Mouse (Mus musculus) erythroblast, embryonic 14.5 days (primary cell): ENCODE results near the gene Specc1. TPM values are rescaled to one million over a fixed set of nuclear protein-coding genes. Genes with fewer than 3 reads are reported as not detected.

ENCODE experiments used
- H3K27me3 ChIP-seq: 2 replicates; pipeline ENCODE4 v1.6.1; 2012; ENCODE audit warnings: inconsistent platforms; ENCODE audit not compliant: control insufficient read depth
- H3K36me3 ChIP-seq: 2 replicates; pipeline ENCODE4 v1.6.1; 2012; ENCODE audit warnings: mild to moderate bottlenecking, inconsistent platforms; ENCODE audit not compliant: control insufficient read depth
- H3K4me1 ChIP-seq: 2 replicates; pipeline ENCODE4 v1.6.1; 2012; ENCODE audit warnings: inconsistent platforms; ENCODE audit not compliant: control insufficient read depth
- H3K4me3 ChIP-seq: replicated peaks from 2 replicates; pipeline ENCODE3; 2012; ENCODE audit warnings: moderate library complexity, mild to moderate bottlenecking, inconsistent platforms
- H3K9me3 ChIP-seq: 2 replicates; pipeline ENCODE4 v1.6.1; 2012; ENCODE audit warnings: low read length, inconsistent platforms, mixed read lengths; ENCODE audit not compliant: control insufficient read depth
- GATA1 ChIP-seq: IDR thresholded peaks from 2 replicates; pipeline ENCODE4 v1.6.1; 2012; ENCODE audit warnings: low read length, inconsistent platforms, mixed read lengths
- TAL1 ChIP-seq: IDR thresholded peaks from 3 replicates; pipeline ENCODE4 v1.6.1; 2012; ENCODE audit warnings: low read length, inconsistent platforms, mixed read lengths
- polyA plus RNA-seq: library from polyadenylated mRNA; stranded (reverse); fragments of >175 nt; gene quantifications from 2 replicates; pipeline ENCODE4 v1.2.3, GENCODE M21; 2012

Specc1 gene
- polyA plus RNA-seq, 1 experiment, result 15.5 TPM

DNA sequence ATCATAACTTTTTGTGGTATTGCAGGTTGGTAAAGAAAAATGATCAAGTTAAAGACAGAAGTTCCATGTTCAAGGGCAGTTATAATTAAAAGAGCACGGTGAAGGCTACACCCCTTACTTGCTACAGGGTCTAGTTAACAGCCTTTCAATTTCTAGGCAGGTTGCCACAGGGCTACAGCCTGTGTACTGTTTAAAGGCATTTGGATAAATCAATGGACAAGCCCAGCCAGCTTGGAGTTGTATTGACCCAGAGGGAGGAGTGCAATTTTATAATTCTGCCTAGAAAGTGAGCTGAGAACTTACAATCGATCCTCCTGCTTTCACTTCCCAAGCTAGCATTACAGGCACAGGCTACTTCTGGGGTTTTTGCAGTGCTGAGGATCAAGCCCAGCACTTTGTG is 123.9 kb downstream of the Specc1 start:
- TF ChIP-seq GATA1 (no peak), TAL1 (no peak)
- Histone ChIP-seq H3K4me1 (peaks cover 23% of the 10 kb centered on the region), H3K4me3 (no peak overlapping the region), H3K36me3 (peaks cover 39% of the 10 kb centered on the region), H3K27me3 (peaks cover 2% of the 10 kb centered on the region; the same call in 1 of the 2 replicates), H3K9me3 (no peaks in the 10 kb centered on the region)

DNA sequence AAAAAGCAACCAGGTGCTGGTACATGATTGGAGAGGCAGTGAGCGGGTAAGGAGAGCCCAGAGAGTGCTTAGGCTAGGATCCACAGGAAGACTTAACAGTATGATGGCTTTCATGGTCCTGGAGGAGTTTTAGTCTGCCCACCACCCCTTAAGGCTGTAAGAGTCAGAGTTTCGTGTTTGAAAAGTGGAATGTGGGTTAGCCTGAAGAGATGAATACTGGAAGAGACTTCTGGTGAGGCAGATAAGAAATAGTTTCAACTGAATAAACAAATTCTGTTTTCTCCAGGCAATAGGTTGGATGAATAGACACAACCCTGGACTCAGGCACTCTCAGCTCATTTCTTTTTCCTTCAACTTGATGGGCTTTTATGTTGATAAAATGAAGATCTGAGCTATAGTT is 130.1 kb downstream of the Specc1 start:
- Histone ChIP-seq H3K36me3 (peaks cover 57% of the 10 kb centered on the region), H3K4me3 (no peak overlapping the region), H3K4me1 (peaks cover 17% of the 10 kb centered on the region), H3K9me3 (no peaks in the 10 kb centered on the region), H3K27me3 (no peaks in the 10 kb centered on the region)
- no peak for TF ChIP-seq GATA1
- TF ChIP-seq TAL1, result no peak

DNA sequence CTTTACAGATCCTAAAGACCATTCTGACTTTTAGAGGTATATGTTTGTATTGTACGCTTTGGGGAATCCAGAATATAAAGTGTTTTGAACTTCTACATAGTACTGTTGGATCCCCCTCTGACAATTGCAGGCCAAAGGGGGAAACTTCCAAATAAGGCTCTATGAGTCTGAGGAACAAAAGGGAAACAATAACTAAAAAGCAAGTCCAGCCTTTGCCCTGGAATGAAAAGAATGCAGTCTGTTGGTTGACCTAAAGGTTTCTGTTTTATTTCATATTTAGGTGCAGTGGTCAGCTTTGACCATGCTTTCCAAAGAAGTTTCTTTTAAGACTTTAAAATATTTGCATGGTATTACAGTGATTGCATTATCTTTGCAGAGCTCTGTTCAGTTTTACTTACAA is 130.5 kb downstream of the Specc1 start:
- no peaks in the 10 kb centered on the region for H3K9me3 ChIP-seq
- no peak for TF ChIP-seq TAL1
- TF ChIP-seq GATA1, result no peak
- H3K4me3 ChIP-seq, result no peak overlapping the region
- H3K4me1 ChIP-seq, result peaks cover 17% of the 10 kb centered on the region
- H3K36me3 ChIP-seq, result peaks cover 56% of the 10 kb centered on the region
- no peaks in the 10 kb centered on the region for H3K27me3 ChIP-seq

DNA sequence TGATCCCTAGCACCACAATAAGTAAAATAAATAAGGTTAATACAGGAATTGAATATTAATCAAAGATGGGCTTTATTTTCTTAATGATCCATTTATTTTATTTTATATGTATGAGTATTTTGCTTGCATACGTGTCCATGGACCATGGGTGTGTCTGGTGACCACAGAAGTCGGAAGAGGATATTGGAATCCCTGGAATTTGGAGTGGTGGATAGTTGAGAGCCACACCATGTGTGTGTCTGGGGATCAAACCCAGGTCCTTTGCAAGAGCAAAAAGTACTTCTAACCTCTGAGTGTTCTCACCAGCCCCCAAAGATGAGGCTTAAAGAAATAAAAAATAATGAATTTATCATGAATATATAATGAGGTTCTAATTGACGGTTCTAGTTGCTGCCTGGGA is 132.1 kb downstream of the Specc1 start:
- Histone ChIP-seq H3K4me3 (no peak overlapping the region), H3K27me3 (no peaks in the 10 kb centered on the region), H3K9me3 (no peaks in the 10 kb centered on the region), H3K36me3 (peaks cover 68% of the 10 kb centered on the region), H3K4me1 (peaks cover 17% of the 10 kb centered on the region)
- no peak for TF ChIP-seq GATA1
- no peak for TF ChIP-seq TAL1

DNA sequence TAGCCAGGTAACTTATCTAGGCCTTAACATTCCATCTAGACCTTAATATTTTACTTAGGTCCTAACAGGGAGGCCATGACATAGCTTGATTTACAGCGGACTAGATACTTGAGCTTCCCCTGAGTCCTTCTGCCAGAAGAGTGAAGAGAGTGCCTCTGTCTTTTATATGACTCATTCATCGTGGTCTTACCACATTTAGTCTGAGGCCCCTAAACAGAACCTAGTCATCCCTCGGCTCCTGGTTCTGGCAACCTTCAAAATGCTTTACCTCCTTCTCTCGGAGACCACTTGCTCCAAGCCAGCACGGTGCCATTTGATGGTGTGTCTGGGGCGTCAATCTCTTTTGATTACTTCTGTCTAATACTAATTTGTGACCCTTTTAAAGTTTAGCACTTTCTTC is 133.8 kb downstream of the Specc1 start:
- no peak overlapping the region for H3K4me3 ChIP-seq
- peaks cover 23% of the 10 kb centered on the region for H3K4me1 ChIP-seq
- no peaks in the 10 kb centered on the region for H3K9me3 ChIP-seq
- no peaks in the 10 kb centered on the region for H3K27me3 ChIP-seq
- peaks cover 69% of the 10 kb centered on the region for H3K36me3 ChIP-seq
- no peak for TF ChIP-seq TAL1
- no peak for TF ChIP-seq GATA1

DNA sequence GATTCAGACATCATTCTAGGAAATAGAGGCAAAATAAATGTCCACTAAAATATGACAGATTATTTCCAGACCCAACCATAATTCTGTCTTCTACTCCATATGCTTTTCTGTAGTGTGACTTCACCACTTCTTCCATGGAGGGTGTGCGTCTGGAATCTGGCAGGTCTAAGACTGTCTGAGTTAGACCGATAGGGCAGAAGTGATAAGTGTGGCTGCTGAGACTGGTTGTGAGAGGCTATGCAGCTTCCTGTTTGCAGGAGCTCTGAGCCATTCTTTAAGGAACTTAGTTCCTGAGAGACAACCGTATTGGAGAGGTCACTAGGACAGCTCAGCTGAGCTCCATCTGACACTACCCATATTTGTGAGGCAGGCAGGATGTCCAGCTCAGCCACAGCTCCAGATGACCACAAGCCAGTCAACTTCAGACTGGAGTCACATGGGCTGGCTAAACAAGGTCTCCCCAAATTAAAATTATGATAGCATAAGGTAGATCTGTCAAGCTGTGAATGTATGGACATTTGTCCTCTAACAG is 146.9 kb downstream of the Specc1 start:
- Histone ChIP-seq H3K4me1 (peaks cover 23% of the 10 kb centered on the region), H3K4me3 (no peak overlapping the region), H3K36me3 (peaks cover 31% of the 10 kb centered on the region), H3K27me3 (no peaks in the 10 kb centered on the region), H3K9me3 (no peaks in the 10 kb centered on the region)
- TF ChIP-seq TAL1, result no peak
- TF ChIP-seq GATA1, result no peak

DNA sequence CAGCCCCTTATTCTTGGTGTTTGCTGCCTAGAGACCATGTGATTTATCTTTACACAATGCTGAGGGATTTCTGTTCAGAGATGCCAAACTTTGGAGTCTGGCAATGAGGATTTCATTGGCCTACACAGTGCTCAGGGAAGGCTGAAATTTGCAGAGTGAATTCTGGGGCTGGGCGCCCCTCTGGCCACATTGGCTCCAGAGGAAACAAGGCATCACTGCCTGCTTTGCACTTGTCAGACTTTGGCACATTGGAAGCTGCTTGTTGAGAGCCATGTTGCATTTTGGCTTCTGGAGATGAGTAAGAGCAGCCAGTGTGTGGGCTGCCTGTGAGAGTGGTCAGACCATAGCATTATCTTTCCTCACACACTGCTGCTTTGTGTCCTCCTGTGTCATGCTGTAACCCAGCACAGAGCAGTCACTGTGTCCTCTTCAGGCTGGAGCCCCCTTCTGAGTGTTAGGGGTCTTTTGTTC is 149.9 kb downstream of the Specc1 start:
- H3K27me3 ChIP-seq, result no peaks in the 10 kb centered on the region
- no peaks in the 10 kb centered on the region for H3K9me3 ChIP-seq
- peaks cover 25% of the 10 kb centered on the region for H3K4me1 ChIP-seq
- peaks cover 36% of the 10 kb centered on the region for H3K36me3 ChIP-seq
- no peak overlapping the region for H3K4me3 ChIP-seq
- no peak for TF ChIP-seq GATA1
- no peak for TF ChIP-seq TAL1

DNA sequence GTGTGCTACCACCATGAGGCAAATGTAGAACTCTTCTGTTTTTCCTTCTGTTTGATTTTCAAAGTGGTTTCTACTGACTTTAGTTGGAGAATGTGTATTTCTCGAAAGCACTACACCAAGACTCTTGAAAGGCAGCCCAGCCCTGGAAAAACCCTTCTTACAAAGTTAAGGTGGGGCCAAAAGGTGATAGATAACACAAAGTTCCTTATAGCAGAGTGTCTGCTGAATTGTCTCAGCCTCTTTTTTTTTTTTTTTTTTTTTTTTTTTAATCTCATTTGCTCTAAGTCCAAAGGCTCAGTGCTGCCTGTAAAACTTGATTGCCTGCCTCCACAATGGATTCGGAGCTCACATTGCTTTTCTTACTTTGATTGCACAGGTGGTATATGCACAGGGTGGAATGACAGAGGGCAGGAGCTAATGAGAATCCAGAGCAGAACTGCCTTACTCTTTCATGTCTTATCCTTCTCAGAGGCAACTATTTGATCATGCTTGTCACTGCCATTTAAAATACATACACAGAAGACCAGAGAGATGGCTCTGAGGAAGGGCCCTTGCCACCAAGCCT is 150.8 kb downstream of the Specc1 start:
- H3K9me3 ChIP-seq, result no peaks in the 10 kb centered on the region
- H3K27me3 ChIP-seq, result no peaks in the 10 kb centered on the region
- H3K4me3 ChIP-seq, result no peak overlapping the region
- TF ChIP-seq TAL1, result no peak
- TF ChIP-seq GATA1, result no peak
- H3K36me3 ChIP-seq, result peaks cover 45% of the 10 kb centered on the region
- peaks cover 27% of the 10 kb centered on the region for H3K4me1 ChIP-seq

DNA sequence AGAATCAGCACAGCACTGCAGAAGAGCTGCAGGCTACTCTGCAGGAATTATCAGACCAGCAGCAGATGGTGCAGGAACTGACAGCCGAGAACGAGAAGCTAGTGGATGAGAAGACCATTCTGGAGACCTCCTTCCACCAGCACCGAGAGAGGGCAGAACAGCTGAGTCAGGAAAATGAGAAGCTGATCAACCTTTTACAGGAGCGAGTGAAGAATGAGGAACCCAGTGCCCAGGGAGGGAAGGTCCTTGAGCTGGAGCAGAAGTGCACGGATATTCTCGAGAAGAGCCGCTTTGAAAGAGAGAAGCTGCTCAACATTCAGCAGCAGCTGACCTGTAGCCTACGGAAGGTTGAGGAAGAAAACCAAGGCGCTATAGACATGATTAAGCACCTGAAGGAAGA is 162.0 kb downstream of the Specc1 start:
- H3K36me3 ChIP-seq, result peaks cover 78% of the 10 kb centered on the region
- H3K4me3 ChIP-seq, result no peak overlapping the region

DNA sequence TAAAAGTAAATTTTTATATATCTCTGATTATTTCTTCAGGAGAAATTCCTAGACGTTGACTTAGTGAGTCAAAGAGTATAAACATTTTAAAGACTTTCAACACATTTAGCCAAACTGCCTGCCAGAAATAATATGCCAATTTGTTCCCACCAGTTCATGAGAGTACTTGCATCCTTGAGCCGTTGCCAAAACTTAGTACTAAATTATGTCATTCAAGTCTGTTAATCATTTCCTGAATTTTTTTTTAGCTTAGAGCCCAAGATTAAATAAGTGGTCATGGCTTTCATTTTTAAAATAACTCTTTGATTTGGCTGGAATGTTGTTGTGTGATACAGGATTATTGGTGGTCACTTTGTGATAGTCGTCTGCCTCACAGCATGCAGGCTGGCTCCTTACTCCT is 163.3 kb downstream of the Specc1 start:
- no peaks in the 10 kb centered on the region for H3K9me3 ChIP-seq
- peaks cover 80% of the 10 kb centered on the region for H3K36me3 ChIP-seq
- no peaks in the 10 kb centered on the region for H3K27me3 ChIP-seq
- TF ChIP-seq GATA1, result no peak
- no peak for TF ChIP-seq TAL1
- H3K4me3 ChIP-seq, result no peak overlapping the region
- H3K4me1 ChIP-seq, result no peaks in the 10 kb centered on the region

More for the DNA sequence above, 162.0 kb downstream of the Specc1 start:
- TF ChIP-seq TAL1 (no peak), GATA1 (no peak)
- Histone ChIP-seq H3K27me3 (no peaks in the 10 kb centered on the region), H3K9me3 (no peaks in the 10 kb centered on the region), H3K4me1 (no peaks in the 10 kb centered on the region)
